Mouse (Mus musculus) 3134 (cell line): ENCODE results near the gene Soga1.

Experiments used
- DNase-seq: peaks from one replicate; pipeline ENCODE4 v3.0.0-alpha.2; 2011; ENCODE audit warnings: low spot score; ENCODE audit not compliant: insufficient read length; ENCODE audit errors: extremely low read depth

The Soga1 gene

DNA sequence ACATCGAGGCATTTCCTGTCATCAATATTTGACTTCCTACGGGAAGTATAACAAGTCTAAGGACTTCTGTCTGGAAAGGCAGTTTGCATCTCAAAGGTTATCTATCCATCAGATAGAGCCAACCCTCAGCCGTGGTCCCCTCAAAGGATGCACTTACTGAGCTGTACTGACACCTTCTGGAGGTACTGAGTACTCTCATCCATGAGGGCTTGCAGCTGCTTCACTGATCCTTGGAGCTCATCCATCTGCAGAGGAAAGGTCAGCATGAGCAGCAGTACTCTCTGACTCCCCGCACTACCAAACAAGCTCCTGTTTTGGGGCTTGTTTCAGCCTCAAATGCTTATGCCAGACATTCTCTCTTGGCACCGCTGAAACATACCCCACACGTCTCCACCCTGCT, 82.5 kb downstream of the Soga1 start:
- DNase-seq = no peak

GRCm38 (mm10) chr2:156991470-156992319, 87.4 kb downstream of the Soga1 start, which contains the start of gene Ndrg3:
Gene Ndrg3 (minus strand): TSS chr2:156992056.
- DNase-seq = peak; percentile 99

DNA sequence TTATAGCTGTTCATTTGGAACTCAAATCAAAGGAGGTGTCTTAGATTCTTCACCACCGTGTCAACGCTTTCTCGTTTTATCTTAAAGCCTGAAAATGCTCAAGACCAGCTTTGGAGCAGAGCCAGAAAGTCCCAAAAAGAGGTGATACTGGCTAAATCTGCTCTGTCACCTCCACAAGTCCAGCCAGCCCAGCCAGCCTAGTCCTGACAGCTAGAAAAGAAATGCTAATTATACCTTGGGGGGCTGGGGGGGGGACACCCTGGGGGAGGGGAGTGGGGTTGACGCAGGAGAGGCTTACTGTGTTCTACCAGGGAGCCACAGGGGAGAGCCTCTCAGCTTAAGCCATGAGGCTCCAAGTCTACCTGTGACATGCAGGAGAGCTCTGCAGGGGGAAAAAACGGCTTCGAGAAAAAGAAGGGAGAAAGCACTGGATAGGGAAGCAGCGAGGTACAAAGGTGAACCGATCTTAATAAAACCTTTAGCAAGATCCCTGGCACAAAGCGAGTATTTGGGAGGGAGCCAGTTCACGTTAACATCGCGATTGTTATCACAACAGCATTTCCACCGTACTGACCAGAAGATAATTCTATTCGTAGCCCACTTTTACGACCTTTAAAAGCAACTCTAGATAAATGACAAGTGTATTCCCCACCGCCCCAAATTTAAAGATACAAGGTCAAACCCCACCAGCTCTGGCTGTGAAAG, 88.2 kb downstream of the Soga1 start:
- no peak for DNase-seq

DNA sequence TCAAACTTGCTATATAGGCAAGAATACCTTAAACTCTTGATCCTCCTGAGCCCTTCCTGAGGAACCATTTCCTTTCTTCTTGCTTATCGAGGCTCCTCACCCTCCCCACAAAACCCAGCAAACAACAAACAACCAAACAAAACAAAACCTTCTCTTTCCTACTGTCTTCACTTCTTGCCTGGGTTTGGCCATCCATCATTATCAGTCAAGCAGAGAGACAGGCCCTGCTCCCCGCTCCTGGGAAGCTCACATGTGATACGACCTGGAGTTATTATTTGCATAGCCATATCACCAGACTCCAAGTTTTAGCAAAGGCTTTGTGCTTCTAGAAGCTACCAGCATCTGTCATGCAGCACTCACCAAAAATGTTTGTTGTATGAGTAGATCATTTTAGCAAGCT, 91.7 kb downstream of the Soga1 start:
- DNase-seq = no peak

GRCm38 (mm10) chr2:156982864-156983263, 96.2 kb downstream of the Soga1 start:
- no peak for DNase-seq

DNA sequence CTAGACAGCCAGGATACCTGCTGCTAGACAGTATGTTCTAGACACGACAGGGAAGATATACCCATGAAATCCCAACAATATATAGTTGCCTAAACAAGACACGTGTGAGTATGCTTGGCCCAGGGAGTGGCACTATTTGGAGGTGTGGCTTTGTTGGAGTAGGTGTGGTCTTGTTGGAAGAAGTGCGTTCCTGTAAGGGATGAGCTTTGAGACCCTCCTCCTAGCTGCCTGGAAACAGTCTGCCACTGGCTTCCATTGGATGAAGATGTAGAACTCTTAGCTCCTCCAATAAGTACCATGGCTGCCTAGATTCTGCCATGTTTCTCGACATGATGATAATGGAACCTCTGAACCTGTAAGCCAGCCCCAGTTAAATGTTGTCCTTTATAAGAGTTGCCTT, 97.8 kb downstream of the Soga1 start:
- DNase-seq = no peak

- DNase-seq = peak; percentile 64
These were observed 99.0 kb downstream of the Soga1 start for GRCm38 (mm10) chr2:156980059-156980458.

DNA sequence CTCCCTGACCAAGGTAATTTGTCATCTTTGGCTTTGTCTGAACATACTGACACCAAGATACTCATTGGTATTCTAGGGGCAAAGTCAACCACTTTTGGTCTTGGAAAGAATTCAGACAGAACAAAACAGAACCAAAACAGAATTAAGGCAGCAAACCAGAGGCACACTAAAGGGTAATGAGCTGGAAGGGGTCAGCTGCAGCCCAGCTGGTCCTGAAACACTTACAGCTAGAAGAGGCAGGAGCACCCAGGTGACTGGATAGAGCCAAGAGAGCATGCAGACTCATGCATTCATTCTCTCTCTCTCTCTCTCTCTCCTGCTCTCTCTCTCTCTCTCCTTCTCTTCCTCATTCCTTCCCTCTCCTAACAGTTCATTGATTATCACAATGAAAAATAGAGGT, 102.3 kb downstream of the Soga1 start:
- no peak for DNase-seq

- no peak for DNase-seq
These were observed 104.1 kb downstream of the Soga1 start for GRCm38 (mm10) chr2:156974967-156975366.

- DNase-seq = no peak
These were observed 105.5 kb downstream of the Soga1 start for GRCm38 (mm10) chr2:156973316-156974100.

GRCm38 (mm10) chr2:156970253-156970652, 108.8 kb downstream of the Soga1 start:
- no peak for DNase-seq

- no peak for DNase-seq
These were observed 110.6 kb downstream of the Soga1 start for GRCm38 (mm10) chr2:156968501-156968900.

DNA sequence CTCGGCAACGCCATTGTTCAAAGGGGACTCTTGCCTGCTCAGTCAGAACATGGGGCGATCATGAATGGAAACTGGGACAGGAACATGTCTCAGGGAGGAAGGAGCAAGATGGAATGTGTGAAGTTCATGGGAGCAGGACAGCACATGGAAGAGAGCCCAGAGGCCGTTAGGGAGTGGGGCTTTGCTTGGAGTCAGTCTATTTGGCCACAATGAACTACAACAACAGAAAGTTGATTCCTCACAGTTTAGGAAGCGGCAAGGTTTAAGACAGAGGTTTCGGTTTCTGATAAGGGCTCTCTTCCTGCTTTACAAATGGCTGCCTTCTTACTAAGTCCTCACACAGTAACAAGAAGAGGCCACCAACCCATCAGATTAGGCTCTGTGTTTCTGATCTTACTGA, 111.7 kb downstream of the Soga1 start:
- DNase-seq = no peak
